Mouse (Mus musculus) urinary bladder, postnatal 14 days (tissue): Measurements from ENCODE around the gene Mrps21.

Source experiments
- DNase-seq: peaks from one replicate; pipeline ENCODE4 v3.0.0; 2021; ENCODE audit warnings: low spot score

Gene Mrps21

GRCm38 (mm10) chr3:95850611-95851010, 20.7 kb downstream of the Mrps21 start:
- DNase-seq: no peak

- DNase-seq: no peak
These were observed 28.7 kb downstream of the Mrps21 start for GRCm38 (mm10) chr3:95842503-95843214.

GRCm38 (mm10) chr3:95839250-95839649, 32.1 kb downstream of the Mrps21 start:
- DNase-seq: no peak

DNA sequence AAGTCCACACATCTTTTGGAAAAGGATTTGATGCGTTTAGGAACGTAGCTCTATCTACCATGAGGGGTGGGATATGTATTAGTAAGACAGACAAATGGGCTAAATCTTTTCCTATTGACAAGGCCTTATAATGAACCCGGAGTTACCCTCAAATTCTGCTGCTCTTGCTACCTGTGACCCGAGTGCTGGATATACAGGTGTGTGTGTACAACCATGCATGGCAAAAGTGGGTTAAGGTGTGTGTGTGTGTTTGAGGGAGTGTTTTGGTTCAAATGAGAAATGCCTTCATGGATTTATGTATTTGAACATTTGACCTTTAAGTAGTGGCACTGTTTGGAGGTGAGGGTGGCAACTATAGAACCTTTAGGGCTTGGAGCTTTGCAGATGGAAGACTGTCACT, 42.3 kb downstream of the Mrps21 start:
- DNase-seq: no peak

GRCm38 (mm10) chr3:95826275-95826674, 45.0 kb downstream of the Mrps21 start:
- DNase-seq: no peak

GRCm38 (mm10) chr3:95820046-95821010, 51.0 kb downstream of the Mrps21 start:
- no peak for DNase-seq

- DNase-seq: peak; percentile 100
These were observed 51.9 kb downstream of the Mrps21 start for GRCm38 (mm10) chr3:95819351-95819985.

GRCm38 (mm10) chr3:95818571-95819288, 52.6 kb downstream of the Mrps21 start, which contains the start of gene Rprd2:
Gene Rprd2 (minus strand): TSS chr3:95818863.
- DNase-seq: peak; percentile 73

DNA sequence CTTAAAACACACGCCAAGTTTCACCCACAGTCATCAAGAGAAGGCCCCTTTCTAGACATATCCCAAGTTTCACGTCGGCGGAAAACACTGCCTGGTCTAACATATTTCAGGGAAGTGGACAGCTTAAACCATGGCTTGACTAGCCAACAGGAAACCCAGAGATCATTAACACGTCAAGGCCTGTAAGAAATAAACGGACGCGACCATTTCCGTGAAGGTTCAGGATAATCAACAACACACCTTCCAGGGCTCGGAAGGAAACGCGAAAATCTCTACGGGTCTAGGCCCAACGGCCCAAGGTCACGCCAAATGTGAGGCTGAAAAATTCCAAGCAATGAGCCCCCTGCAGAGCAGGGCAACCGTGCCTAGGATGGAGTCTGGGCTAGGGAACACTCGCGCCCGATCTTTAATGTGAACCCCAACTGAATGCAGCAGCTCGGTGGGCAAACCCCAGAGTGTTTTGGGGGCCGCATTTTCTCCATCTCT, 53.2 kb downstream of the Mrps21 start:
- peak; percentile 31 for DNase-seq

DNA sequence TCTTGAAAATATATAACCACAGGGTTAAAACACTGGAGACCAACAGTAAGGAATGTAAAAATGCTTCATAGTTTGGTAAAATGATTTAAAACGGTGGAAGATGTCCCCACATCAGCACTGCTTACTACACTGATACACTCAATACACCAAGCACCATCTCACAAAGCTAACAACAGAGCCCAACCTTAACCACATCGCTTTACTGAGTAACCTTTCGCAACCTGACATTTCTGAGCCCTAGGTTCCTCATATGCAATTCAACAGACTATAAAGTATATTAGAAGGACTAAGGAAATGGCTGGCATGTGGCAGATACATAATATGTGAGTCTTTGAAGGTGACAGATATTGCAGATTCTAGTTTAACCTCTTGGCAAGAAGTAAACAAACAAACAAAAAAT, 54.6 kb downstream of the Mrps21 start:
- DNase-seq: no peak
